Mouse (Mus musculus): ENCODE results near the gene Slc23a2. TPM values are rescaled to one million over a fixed set of nuclear protein-coding genes. Genes with fewer than 3 reads are reported as not detected.

Gene Slc23a2
- polyA plus RNA-seq, 1 experiment from 2014 or later = 25.5 TPM

DNA sequence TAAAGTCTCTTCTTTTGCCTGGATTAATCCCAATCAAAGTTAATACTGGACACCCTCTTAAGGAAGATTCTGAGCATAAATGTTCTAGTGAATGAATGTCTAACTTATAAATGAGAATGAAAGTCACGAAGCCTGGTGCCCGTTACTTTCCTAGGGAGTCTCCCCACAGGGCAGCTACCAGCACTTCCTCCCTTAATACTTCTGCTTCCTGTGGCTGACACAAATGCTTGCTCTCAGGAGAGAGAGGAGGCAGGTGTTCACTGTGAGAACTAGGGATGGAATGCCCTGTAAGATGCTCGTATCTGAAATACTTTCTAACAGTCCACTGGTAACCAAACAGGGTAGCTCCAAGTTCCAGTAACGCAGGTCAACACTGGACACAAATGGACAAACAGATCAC, 91.1 kb downstream of the Slc23a2 start:
- WGBS = 91% methylated on average over 4 of the region's 4 CpGs
- H3K4me2 ChIP-seq = no peak overlapping the region
- H3K36me3 ChIP-seq = peaks cover 54% of the 10 kb centered on the region
- no peaks in the 10 kb centered on the region for H3K27me3 ChIP-seq
- no peak for ATAC-seq (ENCODE audit: low FRiP score)
- no peak overlapping the region for H3K4me3 ChIP-seq
- no peaks in the 10 kb centered on the region for H3K9me3 ChIP-seq
- no peak overlapping the region for H3K9ac ChIP-seq
- no peak overlapping the region for H3K27ac ChIP-seq
- H3K4me1 ChIP-seq (replicated peaks) = no peaks in the 10 kb centered on the region

DNA sequence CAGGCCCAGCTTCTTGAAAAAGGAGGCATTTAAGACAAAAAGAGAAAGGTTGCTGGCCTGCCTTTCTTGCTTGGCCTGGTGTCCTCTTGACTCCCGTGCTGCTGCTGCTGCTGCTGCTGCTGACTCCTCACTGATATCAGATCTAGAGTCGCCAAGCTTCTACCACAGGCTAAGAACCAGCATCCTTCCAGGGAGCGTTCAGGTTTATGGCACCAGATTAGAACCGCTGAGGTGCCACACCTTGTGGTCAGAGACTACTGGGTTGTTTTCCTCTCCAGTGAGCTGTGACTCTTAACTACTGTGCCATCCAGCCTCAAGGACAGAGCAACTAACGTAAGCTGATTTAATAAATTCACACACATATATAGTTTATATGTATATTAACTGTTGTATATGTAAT, 93.1 kb downstream of the Slc23a2 start:
- 83% methylated on average over 5 of the region's 5 CpGs for WGBS
- H3K4me3 ChIP-seq = no peak overlapping the region
- no peaks in the 10 kb centered on the region for H3K4me1 ChIP-seq (replicated peaks)
- H3K27ac ChIP-seq = no peak overlapping the region
- ATAC-seq (ENCODE audit: low FRiP score) = no peak
- no peak overlapping the region for H3K9ac ChIP-seq
- peaks cover 34% of the 10 kb centered on the region for H3K36me3 ChIP-seq
- no peaks in the 10 kb centered on the region for H3K9me3 ChIP-seq
- H3K27me3 ChIP-seq = no peaks in the 10 kb centered on the region
- no peak overlapping the region for H3K4me2 ChIP-seq

DNA sequence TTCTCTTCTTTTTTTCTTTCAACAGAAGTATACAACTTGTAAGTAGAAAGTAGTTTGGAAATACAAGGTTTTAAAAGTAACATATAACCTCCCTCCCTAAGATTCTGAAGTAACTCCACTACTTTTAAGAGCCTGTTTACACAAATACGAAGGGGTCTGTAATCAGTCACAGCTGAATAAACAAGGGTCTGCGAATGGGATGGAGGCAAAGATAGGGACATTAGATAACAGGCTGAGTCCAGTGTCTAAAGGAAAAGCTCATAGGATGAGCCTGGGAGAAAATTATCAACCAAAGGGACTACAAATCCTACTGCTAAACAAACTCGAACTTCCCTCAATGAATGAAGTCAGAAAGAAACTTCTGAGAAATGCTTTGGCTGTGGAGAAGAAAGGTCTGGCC, 95.0 kb downstream of the Slc23a2 start:
- no peak overlapping the region for H3K4me2 ChIP-seq
- no peak overlapping the region for H3K4me3 ChIP-seq
- no peaks in the 10 kb centered on the region for H3K4me1 ChIP-seq (replicated peaks)
- ATAC-seq (ENCODE audit: low FRiP score) = no peak
- no peak overlapping the region for H3K27ac ChIP-seq
- 61% methylated on average over 3 of the region's 3 CpGs for WGBS
- H3K9me3 ChIP-seq = no peaks in the 10 kb centered on the region
- H3K27me3 ChIP-seq = no peaks in the 10 kb centered on the region
- H3K9ac ChIP-seq = no peak overlapping the region
- H3K36me3 ChIP-seq = peaks cover 15% of the 10 kb centered on the region

DNA sequence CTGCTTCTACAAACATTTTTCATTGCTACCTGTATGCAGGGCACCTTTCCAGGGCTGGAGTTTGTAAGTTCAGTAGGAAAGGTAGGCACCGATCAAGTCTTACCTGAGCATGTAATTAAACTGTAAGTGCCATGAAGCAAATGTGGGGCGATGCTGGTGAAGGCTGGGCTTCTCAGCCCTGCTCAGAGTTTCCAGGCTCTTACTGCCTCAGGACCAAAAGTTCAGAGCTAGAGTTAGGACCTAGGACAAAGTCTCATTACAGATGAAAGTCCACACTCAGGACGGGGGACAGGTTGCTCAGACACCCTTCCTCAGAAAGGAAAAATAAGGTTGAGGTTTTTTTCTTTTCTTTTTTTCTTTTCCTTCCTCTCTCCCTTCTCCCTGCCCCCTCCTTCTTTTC, 95.4 kb downstream of the Slc23a2 start:
- Histone ChIP-seq H3K4me1 (replicated peaks) (peaks cover under 1% of the 10 kb centered on the region; the same call in 1 of the 2 replicates), H3K4me3 (no peak overlapping the region), H3K36me3 (peaks cover 12% of the 10 kb centered on the region), H3K9me3 (no peaks in the 10 kb centered on the region), H3K27ac (no peak overlapping the region), H3K4me2 (no peak overlapping the region), H3K27me3 (no peaks in the 10 kb centered on the region), H3K9ac (no peak overlapping the region)
- ATAC-seq (ENCODE audit: low FRiP score) = no peak
- 88% methylated on average over 3 of the region's 3 CpGs for WGBS

DNA sequence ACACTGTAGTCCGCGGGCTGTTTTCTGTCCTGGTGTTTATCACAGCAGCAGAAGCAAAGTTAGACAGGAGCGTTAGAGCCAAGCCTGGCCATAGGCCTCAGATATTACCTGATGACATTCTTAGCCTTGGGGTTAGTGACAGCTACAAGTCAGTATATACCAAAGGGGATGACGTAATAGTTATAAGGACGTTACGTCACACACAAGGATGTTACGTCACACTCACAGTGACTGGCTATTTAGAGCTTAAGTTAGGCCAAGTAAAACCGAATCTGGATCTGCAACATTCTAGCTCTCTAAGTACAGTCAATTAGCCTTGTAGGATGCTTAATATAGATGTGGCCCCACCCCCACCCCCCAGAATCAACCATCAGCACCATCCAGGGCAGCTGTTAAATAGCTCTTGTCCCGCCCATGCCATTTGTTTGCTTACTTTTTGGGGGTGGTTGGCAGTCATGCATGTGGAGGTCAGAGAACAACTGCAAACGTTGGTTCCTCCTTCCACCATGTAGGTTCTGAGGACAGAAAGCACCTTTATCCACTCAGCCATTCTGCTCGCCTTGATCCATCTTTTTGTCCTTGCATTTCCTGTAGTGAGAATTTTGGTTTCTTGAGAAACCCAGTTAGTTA, 96.7 kb downstream of the Slc23a2 start:
- Histone ChIP-seq H3K36me3 (0 out of 2 replicates have a peak, but pooled peaks cover 4% of the 10 kb centered on the region), H3K9ac (no peak overlapping the region), H3K4me1 (replicated peaks) (peaks cover 6% of the 10 kb centered on the region; the same call in 1 of the 2 replicates), H3K4me3 (no peak overlapping the region), H3K4me2 (no peak overlapping the region), H3K27me3 (no peaks in the 10 kb centered on the region), H3K9me3 (no peaks in the 10 kb centered on the region), H3K27ac (no peak overlapping the region)
- ATAC-seq (ENCODE audit: low FRiP score) = no peak
- 90% methylated on average over 11 of the region's 11 CpGs for WGBS

DNA sequence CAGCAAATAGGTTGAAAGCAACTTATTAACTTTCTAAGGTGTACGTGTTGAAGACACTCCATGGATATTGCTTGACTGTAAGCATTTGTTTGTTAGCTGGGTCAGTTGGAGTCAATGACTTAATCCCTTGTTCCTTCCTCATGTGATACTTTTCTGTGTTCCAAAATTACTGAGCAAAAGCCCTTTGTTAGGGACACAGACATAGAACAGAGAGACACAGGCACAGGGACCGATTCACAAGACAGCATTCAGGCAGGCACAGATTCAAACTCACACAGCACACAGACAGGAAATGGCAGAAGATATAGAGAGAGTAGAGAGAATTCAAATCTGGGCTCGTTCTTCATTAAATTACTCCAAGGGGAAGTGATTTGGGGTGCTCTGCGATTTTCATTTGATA, 97.5 kb downstream of the Slc23a2 start:
- no peak for ATAC-seq (ENCODE audit: low FRiP score)
- Histone ChIP-seq H3K27ac (no peak overlapping the region), H3K4me3 (no peak overlapping the region), H3K9ac (no peak overlapping the region), H3K36me3 (no peaks in the 10 kb centered on the region), H3K27me3 (no peaks in the 10 kb centered on the region), H3K4me2 (no peak overlapping the region), H3K4me1 (replicated peaks) (peaks cover 6% of the 10 kb centered on the region; the same call in 1 of the 2 replicates), H3K9me3 (no peaks in the 10 kb centered on the region)
- WGBS = 82% methylated on average over 4 of the region's 4 CpGs

DNA sequence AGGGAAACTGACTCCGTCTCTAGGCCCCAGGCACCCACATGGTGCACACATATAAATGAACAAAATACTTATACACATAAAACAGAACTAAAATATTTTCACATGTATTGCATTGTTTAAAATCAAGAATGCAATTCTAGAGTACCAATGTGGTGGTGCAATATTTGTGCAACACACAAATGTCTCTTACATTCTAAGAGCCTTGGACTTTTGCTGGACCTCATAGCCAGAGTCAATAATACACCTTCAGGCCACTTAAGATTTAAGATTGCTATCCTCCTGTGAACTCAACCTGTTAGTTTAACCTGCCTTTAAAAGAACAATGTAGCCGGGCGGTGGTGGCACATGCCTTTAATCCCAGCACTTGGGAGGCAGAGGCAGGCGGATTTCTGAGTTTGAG, 98.2 kb downstream of the Slc23a2 start:
- no peak overlapping the region for H3K27ac ChIP-seq
- H3K4me3 ChIP-seq = no peak overlapping the region
- 98% methylated on average over 4 of the region's 4 CpGs for WGBS
- peaks cover 6% of the 10 kb centered on the region; the same call in 1 of the 2 replicates for H3K4me1 ChIP-seq (replicated peaks)
- no peaks in the 10 kb centered on the region for H3K36me3 ChIP-seq
- H3K27me3 ChIP-seq = no peaks in the 10 kb centered on the region
- no peak for ATAC-seq (ENCODE audit: low FRiP score)
- H3K9ac ChIP-seq = no peak overlapping the region
- H3K4me2 ChIP-seq = no peak overlapping the region
- no peaks in the 10 kb centered on the region for H3K9me3 ChIP-seq

DNA sequence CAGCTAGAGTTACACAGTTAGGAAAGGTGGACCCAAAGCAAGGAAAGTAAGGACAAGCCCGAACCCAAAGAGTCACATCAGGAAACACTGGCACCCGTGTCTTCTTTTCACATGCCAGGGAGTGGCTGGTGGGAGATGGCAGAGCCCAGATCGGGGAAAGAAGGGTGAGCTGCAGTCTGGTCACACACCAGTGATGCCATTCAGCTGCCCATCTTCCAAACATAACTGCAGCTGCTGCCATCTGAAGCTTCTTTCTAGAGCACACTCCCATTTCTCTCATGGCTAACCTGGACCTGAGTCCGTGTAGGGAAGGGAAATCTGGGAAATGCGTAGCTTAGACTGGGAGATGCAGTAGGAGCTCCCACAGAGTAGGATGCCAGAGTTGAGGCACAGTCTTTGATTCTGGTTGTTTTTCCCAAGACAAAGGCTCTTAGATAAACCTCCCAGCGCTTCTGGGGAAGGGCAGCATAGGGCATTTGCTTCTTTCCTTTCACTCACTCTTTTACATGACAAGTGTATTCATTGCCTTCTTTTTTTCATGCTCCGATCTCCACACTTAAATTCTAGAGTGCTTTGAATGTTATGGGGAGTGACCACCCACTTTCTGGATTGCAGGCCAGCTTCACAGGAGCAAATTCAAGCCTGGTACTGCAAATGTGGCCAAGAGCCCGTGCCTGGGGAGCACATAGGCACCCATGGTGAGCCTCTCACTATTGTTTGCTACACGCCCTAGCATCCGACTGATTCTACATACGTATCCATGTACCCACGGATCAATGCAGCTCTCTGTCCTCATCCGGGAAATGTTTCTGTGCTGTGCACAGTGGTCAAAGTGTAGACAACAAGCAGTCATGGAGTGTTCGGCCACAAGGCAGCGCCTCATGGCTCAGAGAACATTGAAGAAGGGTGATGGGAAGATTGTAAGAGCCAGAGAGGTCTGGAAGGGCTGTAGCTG, 100.3 kb downstream of the Slc23a2 start:
- ATAC-seq (ENCODE audit: low FRiP score) = no peak
- WGBS = 61% methylated on average over 15 of the region's 15 CpGs
- no peak overlapping the region for H3K27ac ChIP-seq
- H3K4me2 ChIP-seq = no peak overlapping the region
- no peaks in the 10 kb centered on the region for H3K36me3 ChIP-seq
- H3K9ac ChIP-seq = no peak overlapping the region
- H3K4me1 ChIP-seq (replicated peaks) = peaks cover 6% of the 10 kb centered on the region; the same call in 1 of the 2 replicates
- no peaks in the 10 kb centered on the region for H3K27me3 ChIP-seq
- no peaks in the 10 kb centered on the region for H3K9me3 ChIP-seq
- H3K4me3 ChIP-seq = no peak overlapping the region

DNA sequence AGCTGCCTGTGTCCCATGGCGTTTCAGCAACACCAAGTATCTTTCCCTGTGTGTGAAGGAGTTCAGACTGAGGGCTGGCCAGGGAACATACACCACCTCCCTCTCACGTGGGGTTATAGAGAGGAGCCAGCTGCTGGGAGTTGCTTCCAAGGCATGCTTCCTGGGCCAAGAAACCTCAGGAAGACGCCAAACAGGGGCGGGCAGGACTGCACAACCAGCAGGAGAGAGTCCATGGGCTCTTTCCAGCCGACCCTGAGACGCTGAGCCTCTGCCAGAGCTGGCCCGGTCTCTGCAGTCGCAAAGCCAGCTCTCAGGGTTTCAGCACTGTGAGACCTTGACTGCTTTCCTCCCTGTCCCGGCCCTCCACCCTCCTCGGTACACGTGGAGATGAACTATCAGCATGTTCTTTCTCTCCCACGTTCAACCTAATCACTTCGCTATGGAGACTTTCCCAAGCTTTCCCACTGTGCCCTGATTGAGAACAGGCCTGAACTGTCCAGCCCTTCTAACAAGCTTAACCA, 101.7 kb downstream of the Slc23a2 start:
- H3K4me2 ChIP-seq = no peak overlapping the region
- ATAC-seq (ENCODE audit: low FRiP score) = peak; percentile 65; the same call in 1 of the 2 replicates
- WGBS = 58% methylated on average over 13 of the region's 13 CpGs

DNA sequence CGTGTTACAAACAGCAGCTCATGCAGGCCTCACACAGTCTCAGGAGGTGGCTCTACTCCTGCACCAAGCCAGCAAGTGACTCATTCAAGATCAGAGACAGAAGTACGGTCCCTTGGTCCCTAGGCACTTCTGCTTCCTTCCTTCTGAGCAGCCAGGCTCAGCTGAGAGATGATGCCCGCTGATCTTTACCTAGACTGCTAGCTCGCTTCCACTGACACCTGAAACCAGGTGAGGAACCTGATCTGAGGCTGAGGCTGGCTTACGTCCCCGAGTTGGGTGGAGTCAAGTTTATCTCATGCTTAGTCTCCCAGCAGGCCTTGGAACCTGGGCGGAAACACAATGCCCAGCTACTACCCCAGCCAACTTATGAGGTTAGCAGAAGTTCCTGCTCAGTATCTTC, 105.0 kb downstream of the Slc23a2 start:
- WGBS = 77% methylated on average over 7 of the region's 7 CpGs
- Histone ChIP-seq H3K9ac (no peak overlapping the region), H3K27me3 (no peaks in the 10 kb centered on the region), H3K36me3 (no peaks in the 10 kb centered on the region), H3K4me2 (no peak overlapping the region), H3K9me3 (no peaks in the 10 kb centered on the region), H3K4me3 (no peak overlapping the region), H3K27ac (no peak overlapping the region), H3K4me1 (replicated peaks) (peaks cover 9% of the 10 kb centered on the region; the same call in 1 of the 2 replicates)
- no peak for ATAC-seq (ENCODE audit: low FRiP score)

More for the DNA sequence above, 101.7 kb downstream of the Slc23a2 start:
- Histone ChIP-seq H3K9me3 (no peaks in the 10 kb centered on the region), H3K27me3 (no peaks in the 10 kb centered on the region), H3K4me3 (no peak overlapping the region), H3K27ac (peak overlapping the region; percentile 27; the same call in 1 of the 2 replicates), H3K36me3 (no peaks in the 10 kb centered on the region), H3K9ac (no peak overlapping the region), H3K4me1 (replicated peaks) (peaks cover 6% of the 10 kb centered on the region; the same call in 1 of the 2 replicates)

DNA sequence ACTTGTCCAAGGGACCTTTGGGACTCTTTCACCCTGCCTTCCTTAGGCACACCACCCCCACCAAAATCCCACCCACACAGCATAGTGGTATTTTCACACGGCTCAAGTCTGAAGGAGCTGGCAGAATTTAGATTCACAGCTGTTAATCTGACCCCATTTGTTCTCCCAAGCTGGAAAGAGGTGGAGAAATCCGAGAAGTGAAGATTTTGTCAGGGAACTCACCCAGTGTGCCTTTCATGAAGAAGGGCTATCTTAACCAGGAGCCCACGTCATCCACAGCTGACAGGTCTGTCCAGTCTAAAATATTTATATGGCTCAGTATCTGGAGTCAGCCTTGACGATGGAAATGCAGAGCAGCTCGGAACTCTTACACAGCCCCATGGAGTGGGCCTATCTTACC, 108.6 kb downstream of the Slc23a2 start:
- WGBS = 86% methylated on average over 5 of the region's 5 CpGs
- no peak overlapping the region for H3K4me3 ChIP-seq
- H3K36me3 ChIP-seq = no peaks in the 10 kb centered on the region
- no peak for ATAC-seq (ENCODE audit: low FRiP score)
- H3K27me3 ChIP-seq = no peaks in the 10 kb centered on the region
- H3K4me1 ChIP-seq (replicated peaks) = peaks cover 7% of the 10 kb centered on the region
- no peak overlapping the region for H3K9ac ChIP-seq
- H3K4me2 ChIP-seq = no peak overlapping the region
- no peak overlapping the region for H3K27ac ChIP-seq
- no peaks in the 10 kb centered on the region for H3K9me3 ChIP-seq

DNA sequence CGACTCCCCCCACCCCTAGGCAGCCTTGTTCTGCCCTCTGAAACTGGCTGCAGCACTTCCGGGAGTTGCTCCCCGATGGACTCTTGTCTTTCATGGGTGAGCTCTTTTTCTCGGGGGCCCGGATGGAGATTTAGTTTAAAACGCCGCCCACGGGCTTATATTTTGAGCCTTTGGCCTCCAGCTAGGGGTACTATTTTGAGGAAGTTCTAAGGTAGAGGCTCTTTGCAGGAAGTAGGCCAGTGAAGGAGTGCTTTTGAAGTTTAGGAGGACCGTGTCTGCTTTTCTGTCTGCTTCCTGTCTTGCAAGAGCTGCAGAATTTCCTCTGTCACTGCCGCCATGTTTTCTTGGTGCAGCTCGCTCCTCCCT, 109.5 kb downstream of the Slc23a2 start:
- Histone ChIP-seq H3K27me3 (no peaks in the 10 kb centered on the region), H3K27ac (no peak overlapping the region), H3K36me3 (no peaks in the 10 kb centered on the region), H3K9me3 (no peaks in the 10 kb centered on the region), H3K9ac (no peak overlapping the region), H3K4me3 (no peak overlapping the region), H3K4me1 (replicated peaks) (peaks cover 15% of the 10 kb centered on the region), H3K4me2 (no peak overlapping the region)
- 52% methylated on average over 11 of the region's 11 CpGs for WGBS
- no peak for ATAC-seq (ENCODE audit: low FRiP score)

Measured in hindbrain, embryonic 13.5 days (tissue).